Mouse (Mus musculus) lung, embryonic 14.5 days (tissue): Measurements from ENCODE around the gene Magi2. TPM values are rescaled to one million over a fixed set of nuclear protein-coding genes. Genes with fewer than 3 reads are reported as not detected.

Experiments used
- ATAC-seq: fragments of 200-750 bp; cut with Nextera tagmentation; 2 replicates; pipeline ENCODE4 v1.8.0; 2017; ENCODE audit warnings: mild to moderate bottlenecking, moderate TSS enrichment, moderate library complexity; ENCODE audit not compliant: insufficient read depth
- DNase-seq: peaks from one replicate; pipeline ENCODE4 v3.0.0-alpha.2; 2015
- H3K27ac ChIP-seq: fragments of 300-500 bp; sonication (generic); 2 replicates; pipeline ENCODE4 v1.5.1; 2014; ENCODE audit warnings: low read depth, mild to moderate bottlenecking, moderate library complexity
- H3K27me3 ChIP-seq: fragments of 300-500 bp; sonication (generic); 2 replicates; pipeline ENCODE4 v1.6.1; 2014; ENCODE audit warnings: low read length, control low read depth; ENCODE audit not compliant: insufficient read depth
- H3K36me3 ChIP-seq: fragments of 300-500 bp; sonication (generic); 2 replicates; pipeline ENCODE4 v1.6.1; 2014; ENCODE audit warnings: control low read depth; ENCODE audit not compliant: insufficient read depth
- H3K4me1 ChIP-seq: fragments of 300-500 bp; sonication (generic); 2 replicates; pipeline ENCODE4 v1.6.1; 2014; ENCODE audit warnings: antibody characterized with exemption, control low read depth; ENCODE audit not compliant: insufficient read depth
- H3K4me2 ChIP-seq: fragments of 300-500 bp; sonication (generic); 2 replicates; pipeline ENCODE4 v1.6.1; 2014; ENCODE audit warnings: mild to moderate bottlenecking
- H3K4me3 ChIP-seq: fragments of 300-500 bp; sonication (generic); 2 replicates; pipeline ENCODE4 v1.5.1; 2014; ENCODE audit warnings: low read depth, low read length
- H3K9ac ChIP-seq: fragments of 300-500 bp; sonication (generic); 2 replicates; pipeline ENCODE4 v1.6.1; 2014
- H3K9me3 ChIP-seq: fragments of 300-500 bp; sonication (generic); 2 replicates; pipeline ENCODE4 v1.6.1; 2016; ENCODE audit warnings: low read depth, low read length, control low read depth
- CTCF ChIP-seq: IDR thresholded peaks from 2 replicates; pipeline ENCODE4 v1.5.1; 2016; ENCODE audit warnings: antibody characterized with exemption, low read depth
- WGBS: fragments of 180-500 bp; shearing (Covaris S2); extraction: QIAGEN DNeasy Blood & Tissue Kit; methylation state at CpG from one replicate; pipeline ENCODE4 v1.1.7; 2014; 5-methylcytosine and 5-hydroxymethylcytosine counted together
- polyA plus RNA-seq: library from polyadenylated mRNA; unstranded; fragments of >200 nt; fragmentation: Nextera tagmentation; extraction: Ambion mirVana; gene quantifications from 2 replicates; pipeline ENCODE4 v1.2.1, GENCODE M21; 2014

Magi2 gene
- polyA plus RNA-seq, 1 experiment from 2014 or later, result 2.4 TPM

GRCm38 (mm10) chr5:20643741-20644140 lies 1416.9 kb downstream of the Magi2 start:
- Histone ChIP-seq H3K9me3 (no peaks in the 10 kb centered on the region), H3K27me3 (no peaks in the 10 kb centered on the region), H3K9ac (no peak overlapping the region), H3K27ac (no peak overlapping the region), H3K4me2 (no peak overlapping the region), H3K4me1 (no peaks in the 10 kb centered on the region), H3K36me3 (no peaks in the 10 kb centered on the region), H3K4me3 (no peak overlapping the region)
- TF ChIP-seq CTCF, result no peak
- 74% methylated on average over 1 of the region's 1 CpGs for WGBS
- ATAC-seq (no peak), DNase-seq (no peak)

DNA sequence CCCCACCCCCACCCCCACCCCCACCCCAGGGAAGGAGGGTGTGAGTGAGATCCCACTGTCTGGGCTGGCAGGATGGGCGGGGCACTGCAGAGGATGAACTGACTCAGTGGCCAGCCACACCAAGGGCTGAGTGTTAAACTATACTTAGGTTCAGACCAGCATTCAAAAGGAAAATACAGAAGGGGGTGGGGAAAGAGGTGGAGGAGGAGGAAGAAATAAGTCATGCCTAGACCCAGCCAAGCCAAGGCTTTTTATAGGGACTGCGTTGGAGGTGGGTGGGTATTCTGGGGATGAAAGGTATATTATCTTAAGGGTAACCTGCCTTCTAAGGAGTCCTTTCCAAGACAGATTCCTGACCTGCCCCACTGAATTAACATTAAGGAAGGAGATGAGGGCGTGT lies 1420.1 kb downstream of the Magi2 start:
- Histone ChIP-seq H3K4me3 (no peak overlapping the region), H3K27ac (no peak overlapping the region), H3K36me3 (no peaks in the 10 kb centered on the region), H3K4me2 (no peak overlapping the region), H3K9ac (no peak overlapping the region), H3K27me3 (no peaks in the 10 kb centered on the region), H3K4me1 (no peaks in the 10 kb centered on the region), H3K9me3 (no peaks in the 10 kb centered on the region)
- no peak for ATAC-seq
- 77% methylated on average over 3 of the region's 3 CpGs for WGBS
- no peak for DNase-seq
- TF ChIP-seq CTCF, result no peak

GRCm38 (mm10) chr5:20653425-20654185 lies 1426.8 kb downstream of the Magi2 start:
- no peaks in the 10 kb centered on the region for H3K27me3 ChIP-seq
- no peak for ATAC-seq
- H3K4me3 ChIP-seq, result no peak overlapping the region
- DNase-seq, result peak; percentile 26
- H3K4me1 ChIP-seq, result no peaks in the 10 kb centered on the region
- H3K4me2 ChIP-seq, result no peak overlapping the region
- peak; percentile 36 for TF ChIP-seq CTCF
- WGBS, result 65% methylated on average over 11 of the region's 11 CpGs
- no peak overlapping the region for H3K27ac ChIP-seq
- H3K9ac ChIP-seq, result no peak overlapping the region
- no peaks in the 10 kb centered on the region for H3K9me3 ChIP-seq
- no peaks in the 10 kb centered on the region for H3K36me3 ChIP-seq

GRCm38 (mm10) chr5:20654766-20655472 lies 1428.1 kb downstream of the Magi2 start:
- no peak for ATAC-seq

DNA sequence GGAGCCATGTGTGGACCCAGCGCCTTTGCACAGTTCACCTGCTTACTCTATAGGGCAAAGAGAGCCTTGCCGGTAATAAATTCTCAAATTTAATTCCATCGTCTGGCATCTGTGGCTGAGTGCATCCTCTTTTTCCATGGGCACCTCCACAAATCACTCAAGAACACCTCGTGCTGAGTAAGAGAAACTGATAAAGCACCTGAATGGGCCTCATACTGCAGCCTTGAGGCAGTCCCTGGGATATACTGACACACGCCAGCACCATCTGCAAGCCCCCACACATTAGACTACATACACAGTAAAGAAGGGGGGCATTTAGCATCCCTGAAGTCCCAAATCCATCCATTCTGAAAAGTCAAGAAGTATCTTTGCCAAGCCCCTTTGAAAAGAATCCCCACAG lies 1430.2 kb downstream of the Magi2 start:
- no peaks in the 10 kb centered on the region for H3K36me3 ChIP-seq
- H3K9me3 ChIP-seq, result no peaks in the 10 kb centered on the region
- no peak overlapping the region for H3K4me3 ChIP-seq
- no peak overlapping the region for H3K4me2 ChIP-seq
- ATAC-seq (no peak), DNase-seq (no peak)
- no peak overlapping the region for H3K27ac ChIP-seq
- H3K4me1 ChIP-seq, result no peaks in the 10 kb centered on the region
- WGBS, result 85% methylated on average over 5 of the region's 5 CpGs
- H3K9ac ChIP-seq, result no peak overlapping the region
- no peak for TF ChIP-seq CTCF
- no peaks in the 10 kb centered on the region for H3K27me3 ChIP-seq

More at GRCm38 (mm10) chr5:20654766-20655472, 1428.1 kb downstream of the Magi2 start:
- H3K4me3 ChIP-seq, result no peak overlapping the region
- no peak overlapping the region for H3K4me2 ChIP-seq
- H3K36me3 ChIP-seq, result no peaks in the 10 kb centered on the region
- no peaks in the 10 kb centered on the region for H3K27me3 ChIP-seq
- H3K9ac ChIP-seq, result no peak overlapping the region
- TF ChIP-seq CTCF, result no peak
- WGBS, result 43% methylated on average over 10 of the region's 10 CpGs
- no peaks in the 10 kb centered on the region for H3K9me3 ChIP-seq
- H3K4me1 ChIP-seq, result no peaks in the 10 kb centered on the region
- DNase-seq, result no peak
- H3K27ac ChIP-seq, result no peak overlapping the region

DNA sequence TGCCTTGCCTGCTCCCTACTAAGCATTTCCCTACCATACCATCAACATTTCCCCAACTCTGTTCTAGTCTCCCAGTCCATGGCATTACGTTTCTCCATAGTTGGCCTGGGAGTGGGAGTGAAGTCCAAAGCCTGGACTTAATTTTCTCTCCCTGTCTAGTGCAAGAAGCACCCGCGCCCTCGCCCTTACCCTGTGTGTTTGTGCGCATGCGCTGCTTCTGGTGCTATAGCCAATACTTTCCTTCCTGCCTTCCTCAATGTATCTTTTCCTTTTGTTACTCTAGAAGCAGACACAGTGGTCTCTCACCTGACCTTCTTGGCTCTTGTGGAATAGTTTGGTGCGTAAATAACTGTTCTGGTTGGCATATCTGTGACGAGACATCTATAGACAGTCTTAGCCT lies 1440.8 kb downstream of the Magi2 start:
- no peak overlapping the region for H3K9ac ChIP-seq
- H3K27ac ChIP-seq, result no peak overlapping the region
- H3K4me3 ChIP-seq, result no peak overlapping the region
- H3K36me3 ChIP-seq, result no peaks in the 10 kb centered on the region
- no peaks in the 10 kb centered on the region for H3K27me3 ChIP-seq
- ATAC-seq (no peak), DNase-seq (no peak)
- 92% methylated on average over 8 of the region's 8 CpGs for WGBS
- H3K9me3 ChIP-seq, result no peaks in the 10 kb centered on the region
- no peaks in the 10 kb centered on the region for H3K4me1 ChIP-seq
- no peak overlapping the region for H3K4me2 ChIP-seq
- TF ChIP-seq CTCF, result no peak

DNA sequence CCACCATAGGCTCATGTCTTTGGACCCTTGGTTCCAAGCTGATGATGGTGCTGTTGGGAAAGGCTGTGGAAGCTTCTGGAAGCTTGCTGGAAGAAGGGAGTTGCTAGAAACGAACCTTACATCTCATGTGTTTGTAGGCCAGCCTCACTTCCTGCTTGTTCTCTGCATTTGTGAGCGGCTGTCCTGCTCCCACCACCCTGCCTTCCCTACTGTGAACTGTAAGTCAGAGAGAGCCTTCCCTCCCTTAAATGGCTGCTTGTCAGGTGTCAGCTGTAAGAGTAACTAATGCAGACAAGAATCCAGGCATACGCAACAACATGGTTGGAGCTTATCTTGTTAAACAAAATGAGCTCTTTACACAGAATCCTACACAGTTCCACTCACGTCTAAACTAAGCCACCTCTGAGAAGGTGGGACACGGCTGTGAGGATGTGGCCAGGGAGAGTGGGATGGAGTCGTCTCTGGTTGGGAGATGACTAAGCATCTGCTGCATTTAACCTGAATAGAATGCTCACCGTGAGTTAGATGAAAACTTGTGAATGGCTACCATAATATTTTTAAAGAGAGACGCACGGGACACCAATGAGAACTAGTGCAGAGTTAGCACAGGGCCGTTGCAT lies 1442.0 kb downstream of the Magi2 start:
- ATAC-seq (no peak), DNase-seq (no peak)
- no peak overlapping the region for H3K4me3 ChIP-seq
- H3K4me2 ChIP-seq, result no peak overlapping the region
- no peaks in the 10 kb centered on the region for H3K9me3 ChIP-seq
- no peak overlapping the region for H3K9ac ChIP-seq
- 81% methylated on average over 10 of the region's 10 CpGs for WGBS
- H3K36me3 ChIP-seq, result no peaks in the 10 kb centered on the region
- H3K4me1 ChIP-seq, result no peaks in the 10 kb centered on the region
- TF ChIP-seq CTCF, result no peak
- H3K27ac ChIP-seq, result no peak overlapping the region
- no peaks in the 10 kb centered on the region for H3K27me3 ChIP-seq
